Mouse (Mus musculus): ENCODE measurements around the gene Ccdc153.

DNA sequence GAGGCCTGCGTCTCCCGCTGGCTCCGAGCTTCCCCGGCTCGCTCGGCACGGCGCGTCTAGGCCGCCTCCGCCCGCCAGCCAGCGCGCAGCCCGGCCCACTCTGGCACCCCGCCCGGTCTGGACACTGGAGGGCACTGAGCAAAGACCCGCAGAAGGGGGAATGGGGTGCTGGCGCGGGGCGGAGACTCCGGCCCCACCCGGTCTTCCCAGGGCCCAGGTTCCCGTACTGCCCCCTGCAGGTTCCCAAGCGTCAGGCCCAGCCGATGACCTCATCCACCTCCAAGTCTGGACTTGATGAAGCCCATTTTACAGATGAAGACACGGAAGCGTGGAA, 27.5 kb downstream of the Ccdc153 start:
- TF ChIP-seq CTCF (IDR thresholded peaks at IDR 0.05; ENCODE audit: borderline replicate concordance, insufficient read depth, low read depth, low read length) (peak; percentile 64; the same call in 1 of the 2 replicates), POLR2A (IDR thresholded peaks at IDR 0.05; ENCODE audit: borderline replicate concordance, insufficient read depth, low read length) (no peak)

Measured in cerebellum, adult 2 months (tissue).